Mouse (Mus musculus) embryonic facial prominence, embryonic 14.5 days (tissue): ENCODE measurements around the gene Rasa4. TPM values are rescaled to one million over a fixed set of nuclear protein-coding genes. Genes with fewer than 3 reads are reported as not detected.
"Not testable (repeated sequence)": the region's sequence is repeated elsewhere in the genome, so short reads cannot be mapped to it uniquely, and the experiment has no call there.

Experiments used
- ATAC-seq: fragments of 200-750 bp; cut with Nextera tagmentation; 2 replicates; pipeline ENCODE4 v1.8.0; 2017; ENCODE audit warnings: low read depth, moderate number of reproducible peaks, moderate TSS enrichment
- DNase-seq: peaks from one replicate; pipeline ENCODE4 v3.0.0-alpha.2; 2015; ENCODE audit warnings: low spot score
- H3K27ac ChIP-seq: fragments of 300-500 bp; sonication (generic); replicated peaks from 2 replicates; pipeline ENCODE4 v1.5.1; 2014; ENCODE audit warnings: low read depth, mild to moderate bottlenecking, low read length, moderate library complexity
- H3K27me3 ChIP-seq: fragments of 300-500 bp; sonication (generic); replicated peaks from 2 replicates; pipeline ENCODE4 v1.6.1; 2014; ENCODE audit warnings: low read length; ENCODE audit not compliant: control insufficient read depth, insufficient read depth
- H3K36me3 ChIP-seq: fragments of 300-500 bp; sonication (generic); 2 replicates; pipeline ENCODE4 v1.6.1; 2014; ENCODE audit warnings: low read length, mixed read lengths; ENCODE audit not compliant: control insufficient read depth, insufficient read depth
- H3K4me1 ChIP-seq: fragments of 300-500 bp; sonication (generic); 2 replicates; pipeline ENCODE4 v1.6.1; 2014; ENCODE audit warnings: antibody characterized with exemption, low read length; ENCODE audit not compliant: control insufficient read depth, insufficient read depth
- H3K4me2 ChIP-seq: fragments of 300-500 bp; sonication (generic); 2 replicates; pipeline ENCODE4 v1.6.1; 2014; ENCODE audit warnings: low read depth, mild to moderate bottlenecking, low read length, moderate library complexity, mixed read lengths
- H3K4me3 ChIP-seq: fragments of 300-500 bp; sonication (generic); 2 replicates; pipeline ENCODE4 v1.5.1; 2014; ENCODE audit warnings: low read depth, mild to moderate bottlenecking, low read length
- H3K9ac ChIP-seq: fragments of 300-500 bp; sonication (generic); 2 replicates; pipeline ENCODE4 v1.6.1; 2014; ENCODE audit warnings: low read depth, mild to moderate bottlenecking, low read length, moderate library complexity, mixed read lengths
- H3K9me3 ChIP-seq: fragments of 300-500 bp; sonication (generic); 2 replicates; pipeline ENCODE4 v1.6.1; 2016; ENCODE audit warnings: low read length; ENCODE audit not compliant: control insufficient read depth
- WGBS: fragments of 180-500 bp; shearing (Covaris S2); extraction: QIAGEN DNeasy Blood & Tissue Kit; methylation state at CpG from one replicate; pipeline ENCODE4 v1.1.7; 2014; 5-methylcytosine and 5-hydroxymethylcytosine counted together
- microRNA-seq: library from miRNA; unstranded; fragments of <30 nt; microRNA quantifications from one replicate; pipeline ENCODE4, GENCODE M21; 2016; ENCODE audit warnings: borderline number of aligned reads
- polyA plus RNA-seq: library from polyadenylated mRNA; unstranded; fragments of >200 nt; fragmentation: Nextera tagmentation; extraction: Ambion mirVana; gene quantifications from 2 replicates; pipeline ENCODE4 v1.2.1, GENCODE M21; 2014

Gene Rasa4
- polyA plus RNA-seq, 1 experiment from 2014 or later = 11.4 TPM

DNA sequence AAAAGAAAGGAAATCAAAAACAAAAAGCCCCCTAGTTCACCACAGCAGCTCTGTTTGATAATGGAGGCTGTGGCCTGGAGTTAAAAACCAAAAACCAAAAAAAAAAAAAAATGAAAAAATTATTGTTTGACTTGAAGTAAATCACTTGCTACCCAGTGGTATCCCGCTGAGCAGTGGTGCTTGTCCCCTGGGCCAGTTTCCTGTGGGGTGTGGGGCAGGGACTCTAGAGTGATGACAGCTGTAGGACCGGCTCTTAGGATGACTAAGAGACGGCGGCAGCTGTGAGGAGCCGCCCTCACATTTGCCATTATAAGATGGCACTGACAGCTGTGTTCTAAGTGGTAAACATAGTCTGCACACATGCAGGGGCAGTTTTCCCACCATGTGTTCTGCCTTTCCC lies 71.7 kb downstream of the Rasa4 start:
- no peaks in the 10 kb centered on the region for H3K9me3 ChIP-seq
- no peak for DNase-seq
- no peak overlapping the region for H3K4me2 ChIP-seq
- H3K27me3 ChIP-seq = no peaks in the 10 kb centered on the region
- H3K4me1 ChIP-seq = no peaks in the 10 kb centered on the region
- no peak for ATAC-seq
- H3K27ac ChIP-seq = no peak overlapping the region
- no peak overlapping the region for H3K9ac ChIP-seq
- WGBS = 62% methylated on average over 5 of the region's 5 CpGs
- no peak overlapping the region for H3K4me3 ChIP-seq
- peaks cover 2% of the 10 kb centered on the region; the same call in 1 of the 2 replicates for H3K36me3 ChIP-seq

DNA sequence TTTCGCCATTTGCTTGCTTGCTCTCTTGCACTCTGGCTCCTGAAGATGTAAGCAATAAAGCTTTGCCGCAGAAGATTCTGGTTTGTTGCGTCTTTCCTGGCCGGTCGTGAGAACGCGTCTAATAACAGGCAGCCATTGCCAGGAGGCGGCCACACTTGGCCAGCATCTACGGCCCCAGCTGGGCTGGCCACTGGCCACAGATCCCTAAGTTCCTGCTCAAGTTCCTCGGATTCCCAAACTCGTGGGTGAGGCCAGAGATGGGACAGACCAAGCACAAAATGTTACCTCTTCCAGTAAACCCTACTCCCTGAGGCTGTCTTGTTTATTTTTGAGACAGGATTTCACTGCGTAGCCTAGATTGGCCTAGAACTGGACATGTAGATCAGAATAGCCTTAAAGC lies 76.4 kb downstream of the Rasa4 start:
- not testable (repeated sequence) for H3K4me2 ChIP-seq, ATAC-seq, DNase-seq

More for the DNA sequence above, 76.4 kb downstream of the Rasa4 start:
- 90% methylated on average over 11 of the region's 12 CpGs for WGBS
- H3K4me3 ChIP-seq, H3K9ac ChIP-seq, H3K4me1 ChIP-seq, H3K27ac ChIP-seq, H3K27me3 ChIP-seq, H3K9me3 ChIP-seq, H3K36me3 ChIP-seq: not testable (repeated sequence)

Small RNAs within 50 kb of the gene (microRNA-seq; reads per million reads assigned to microRNA genes)
- 1.00 reads per million for gene Mir7035

Other genes with a start within 250 kb of the Rasa4 start
- gene Hspb1, start 196.0 kb upstream of the Rasa4 start, polyA plus RNA-seq = 365 and 522 TPM in 2 replicates
- gene Ywhag, start 149.3 kb upstream of the Rasa4 start, polyA plus RNA-seq = 97.4 and 101 TPM in 2 replicates
- 3.2 and 4.7 TPM in 2 replicates for gene Ssc4d, start 109.4 kb upstream of the Rasa4 start, polyA plus RNA-seq
- 0.58 and 0.77 TPM in 2 replicates for gene Zp3, start 103.8 kb upstream of the Rasa4 start, polyA plus RNA-seq
- gene Dtx2, start 89.1 kb upstream of the Rasa4 start, polyA plus RNA-seq = 25.2 and 25.7 TPM in 2 replicates
- 0.50 and 1.4 TPM in 2 replicates for gene Upk3b, start 45.4 kb upstream of the Rasa4 start, polyA plus RNA-seq
- 17.1 and 28.1 TPM in 2 replicates for gene Upk3bl, start 29.4 kb upstream of the Rasa4 start, polyA plus RNA-seq
- 227 and 230 TPM in 2 replicates for gene Polr2j, start 32.7 kb downstream of the Rasa4 start, polyA plus RNA-seq
- gene Lrwd1, start 52.2 kb downstream of the Rasa4 start, polyA plus RNA-seq = 29.7 and 32.0 TPM in 2 replicates
- 11.7 and 15.2 TPM in 2 replicates for gene Alkbh4, start 52.2 kb downstream of the Rasa4 start, polyA plus RNA-seq
- gene Orai2, start 86.8 kb downstream of the Rasa4 start, polyA plus RNA-seq = 12.0 and 12.4 TPM in 2 replicates
- 48.0 and 52.0 TPM in 2 replicates for gene Prkrip1, start 115.0 kb downstream of the Rasa4 start, polyA plus RNA-seq
- 10.2 and 10.3 TPM in 2 replicates for gene Sh2b2, start 162.6 kb downstream of the Rasa4 start, polyA plus RNA-seq